Mouse (Mus musculus) heart, postnatal 0 days (tissue): ENCODE measurements around the gene Prrt1.

Experiments
- CTCF ChIP-seq: IDR thresholded peaks from 2 replicates; pipeline ENCODE4 v1.5.1; 2016; ENCODE audit warnings: antibody characterized with exemption, control low read depth, low read depth
- EP300 ChIP-seq: IDR thresholded peaks from 2 replicates; pipeline ENCODE4 v1.6.1; 2016; ENCODE audit warnings: antibody characterized with exemption, low read depth

DNA sequence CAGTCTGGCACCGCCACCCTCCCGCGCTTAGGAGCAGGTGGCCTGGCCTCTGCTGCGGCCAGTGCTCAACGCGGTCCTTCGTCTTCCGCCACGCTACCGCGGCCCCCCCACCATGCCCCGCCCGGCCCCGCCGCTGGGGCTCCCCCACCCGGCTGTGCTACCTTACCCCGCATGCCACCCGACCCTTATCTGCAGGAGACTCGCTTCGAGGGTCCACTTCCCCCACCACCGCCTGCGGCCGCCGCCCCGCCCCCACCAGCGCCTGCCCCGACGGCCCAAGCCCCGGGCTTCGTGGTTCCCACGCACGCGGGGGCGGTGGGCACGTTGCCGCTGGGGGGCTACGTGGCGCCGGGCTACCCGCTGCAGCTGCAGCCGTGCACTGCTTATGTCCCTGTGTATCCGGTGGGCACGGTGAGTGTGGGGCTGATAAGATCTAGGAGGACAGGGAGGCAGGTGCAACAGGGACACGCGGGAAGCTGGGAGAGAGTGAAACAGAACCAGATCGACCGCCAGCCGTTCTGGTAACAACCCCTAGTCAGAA, 1.5 kb downstream of the Prrt1 start:
- TF ChIP-seq CTCF (no peak), EP300 (no peak)
